Mouse (Mus musculus) cortical plate, adult 2 months (tissue): ENCODE results near the gene Rnf151. TPM values are rescaled to one million over a fixed set of nuclear protein-coding genes. Genes with fewer than 3 reads are reported as not detected.

Experiments
- H3K27ac ChIP-seq: fragments of 200-500 bp; 2 replicates; pipeline ENCODE4 v1.5.1; 2012; ENCODE audit warnings: low read length, control low read depth, inconsistent platforms; ENCODE audit not compliant: insufficient read depth
- H3K4me1 ChIP-seq: fragments of 200-500 bp; 2 replicates; pipeline ENCODE4 v1.6.1; 2011; ENCODE audit warnings: low read length; ENCODE audit not compliant: control insufficient read depth, insufficient read depth
- H3K4me3 ChIP-seq: fragments of 200-500 bp; 2 replicates; pipeline ENCODE4 v1.5.1; 2011; ENCODE audit warnings: mild to moderate bottlenecking, low read length, control low read depth; ENCODE audit not compliant: insufficient read depth
- CTCF ChIP-seq: fragments of 200-500 bp; IDR thresholded peaks from 2 replicates; pipeline ENCODE4 v1.5.1; 2011; ENCODE audit warnings: mild to moderate bottlenecking, control low read depth, low read length; ENCODE audit not compliant: insufficient read depth; ENCODE audit errors: extremely low read depth
- POLR2A ChIP-seq: fragments of 200-500 bp; IDR thresholded peaks from 2 replicates; pipeline ENCODE4 v1.6.1; 2011; ENCODE audit warnings: mild to moderate bottlenecking, low read length, control low read depth; ENCODE audit not compliant: insufficient read depth; ENCODE audit errors: extremely low read depth
- polyA plus RNA-seq: library from polyadenylated mRNA; depleted of rRNA; stranded (reverse); fragments of >200 nt; gene quantifications from 2 replicates; pipeline ENCODE4 v1.2.3, GENCODE M21; 2012

Gene Rnf151
- polyA plus RNA-seq, 1 experiment = 0.33 TPM

- Histone ChIP-seq H3K4me3 (no peak overlapping the region), H3K27ac (no peak overlapping the region), H3K4me1 (no peaks in the 10 kb centered on the region)
- peak; percentile 98 for TF ChIP-seq CTCF
- TF ChIP-seq POLR2A = no peak
Measured at GRCm38 (mm10) chr17:24745526-24746497, 27.9 kb upstream of the Rnf151 start.

DNA sequence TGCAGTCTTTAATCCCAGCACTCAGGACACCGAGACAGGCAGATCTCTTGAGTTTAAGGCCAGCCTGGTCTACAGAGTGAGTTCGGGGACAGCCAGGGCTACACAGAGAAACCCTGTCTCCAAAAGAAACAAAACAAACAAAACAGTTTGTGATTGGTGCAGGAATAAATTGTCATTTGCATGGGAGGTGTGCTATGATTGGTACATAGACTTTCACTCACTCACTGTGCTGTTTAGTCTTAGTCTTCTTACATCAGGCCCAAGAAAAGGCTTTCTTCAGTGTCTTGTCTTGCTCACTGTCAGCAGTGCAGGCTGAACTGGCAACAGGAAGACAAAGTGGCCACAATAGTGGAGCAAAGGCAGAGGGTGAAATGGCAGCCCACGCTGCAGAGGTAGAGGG is 26.5 kb upstream of the Rnf151 start:
- no peak overlapping the region for H3K27ac ChIP-seq
- TF ChIP-seq CTCF (no peak), POLR2A (no peak)
- no peak overlapping the region for H3K4me3 ChIP-seq
- H3K4me1 ChIP-seq = no peaks in the 10 kb centered on the region

DNA sequence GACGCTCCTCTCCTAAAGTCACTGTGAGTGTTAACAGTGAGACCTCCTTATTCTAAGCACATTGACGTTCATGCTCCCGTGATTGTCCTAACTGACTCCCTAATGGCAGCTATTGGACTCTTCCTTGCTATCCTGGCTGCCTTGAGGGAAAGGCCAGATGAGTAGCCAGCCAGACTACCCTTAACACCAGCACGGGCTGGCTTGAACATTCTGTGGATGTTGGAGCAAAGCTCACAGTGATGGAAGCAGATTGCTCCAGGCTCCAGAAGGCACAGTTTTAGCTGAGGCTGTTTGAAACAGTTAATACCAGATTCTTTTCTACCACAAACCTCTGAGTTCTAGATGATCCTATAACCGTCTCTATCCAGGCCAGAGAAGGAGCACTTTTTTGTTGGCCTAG is 26.0 kb upstream of the Rnf151 start:
- H3K4me3 ChIP-seq = no peak overlapping the region
- no peak overlapping the region for H3K27ac ChIP-seq
- H3K4me1 ChIP-seq = no peaks in the 10 kb centered on the region
- TF ChIP-seq POLR2A (no peak), CTCF (no peak)

- Histone ChIP-seq H3K4me3 (no peak overlapping the region), H3K27ac (no peak overlapping the region)
- TF ChIP-seq CTCF (no peak), POLR2A (no peak)
Measured at GRCm38 (mm10) chr17:24742307-24742706, 24.4 kb upstream of the Rnf151 start.

DNA sequence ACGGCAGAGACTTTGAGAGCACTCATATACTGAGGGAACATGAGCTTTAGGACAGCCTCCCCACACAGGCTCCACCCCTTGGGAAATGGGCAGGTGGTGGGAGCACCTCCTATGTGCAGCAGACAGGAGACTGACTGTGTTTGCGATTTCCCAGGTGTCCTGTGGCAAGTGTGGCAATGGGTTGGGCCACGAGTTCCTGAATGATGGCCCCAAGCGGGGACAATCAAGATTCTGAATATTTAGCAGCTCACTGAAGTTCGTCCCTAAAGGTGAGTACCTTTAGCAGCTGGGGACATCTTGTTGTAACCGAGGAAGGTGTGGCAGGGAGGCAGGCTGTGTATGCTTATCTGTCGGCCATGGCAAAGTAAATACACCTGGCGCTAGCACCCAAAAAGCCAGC is 22.1 kb upstream of the Rnf151 start:
- Histone ChIP-seq H3K4me1 (peaks cover 3% of the 10 kb centered on the region; the same call in 1 of the 2 replicates), H3K27ac (no peak overlapping the region), H3K4me3 (no peak overlapping the region)
- TF ChIP-seq CTCF = no peak
- TF ChIP-seq POLR2A = no peak

More at GRCm38 (mm10) chr17:24742307-24742706, 24.4 kb upstream of the Rnf151 start:
- 0 out of 2 replicates have a peak, but pooled peaks cover under 1% of the 10 kb centered on the region for H3K4me1 ChIP-seq

DNA sequence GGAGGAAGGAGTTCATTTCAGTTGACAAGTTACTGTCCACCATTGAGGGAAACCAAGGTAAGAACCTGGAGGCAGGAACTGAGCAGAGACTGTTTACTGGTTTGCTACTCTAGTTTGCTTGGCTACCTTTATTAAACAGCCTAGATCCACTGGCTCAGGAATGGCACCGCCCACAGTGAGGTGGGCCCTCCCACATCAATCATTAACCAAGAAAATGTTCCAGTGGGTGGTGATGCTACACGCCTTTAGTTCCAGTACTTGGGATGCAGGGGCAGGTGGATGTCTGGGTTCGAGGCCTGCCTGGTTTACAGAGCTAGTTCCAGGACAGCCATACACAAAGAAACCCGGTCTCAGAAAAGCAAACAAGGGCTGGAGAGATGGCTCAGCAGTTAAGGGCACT is 20.4 kb upstream of the Rnf151 start:
- no peak overlapping the region for H3K4me3 ChIP-seq
- TF ChIP-seq POLR2A (no peak), CTCF (no peak)

GRCm38 (mm10) chr17:24737135-24737810 is 19.4 kb upstream of the Rnf151 start:
- Histone ChIP-seq H3K4me3 (peak overlapping the region; percentile 56), H3K4me1 (peaks cover 3% of the 10 kb centered on the region; the same call in 1 of the 2 replicates), H3K27ac (no peak overlapping the region)
- TF ChIP-seq POLR2A (no peak), CTCF (no peak)

More for the DNA sequence above, 20.4 kb upstream of the Rnf151 start:
- no peak overlapping the region for H3K27ac ChIP-seq
- peaks cover 3% of the 10 kb centered on the region; the same call in 1 of the 2 replicates for H3K4me1 ChIP-seq

- Histone ChIP-seq H3K27ac (peak within 1 kb of the TSS; percentile 42; the same call in 1 of the 2 replicates), H3K4me3 (peak within 1 kb of the TSS; percentile 56), H3K4me1 (peaks cover 3% of the 10 kb centered on the region; the same call in 1 of the 2 replicates)
- peak; percentile 83; the same call in 1 of the 2 replicates for TF ChIP-seq POLR2A
- no peak for TF ChIP-seq CTCF
Measured at GRCm38 (mm10) chr17:24736330-24737051, 18.6 kb upstream of the Rnf151 start, which contains the start of gene Msrb1. TSS of gene Msrb1 (plus strand) at chr17:24736642.

GRCm38 (mm10) chr17:24735446-24735845 is 17.6 kb upstream of the Rnf151 start:
- Histone ChIP-seq H3K4me3 (no peak overlapping the region), H3K4me1 (peaks cover 3% of the 10 kb centered on the region; the same call in 1 of the 2 replicates), H3K27ac (no peak overlapping the region)
- no peak for TF ChIP-seq POLR2A
- TF ChIP-seq CTCF = no peak
